Mouse (Mus musculus) urinary bladder, postnatal 0 days (tissue): ENCODE measurements around the gene Apba2. TPM values are rescaled to one million over a fixed set of nuclear protein-coding genes. Genes with fewer than 3 reads are reported as not detected.

Experiments
- polyA plus RNA-seq: library from polyadenylated mRNA; unstranded; fragments of >200 nt; fragmentation: Nextera tagmentation; extraction: Ambion mirVana; gene quantifications from 2 replicates; pipeline ENCODE4 v1.2.1, GENCODE M21; 2015

Gene Apba2
- polyA plus RNA-seq = 0.22 and 0.42 TPM in 2 replicates

GRCm38 (mm10) chr7:64501536-64502270 is at the start of gene Apba2:
Gene Apba2 (plus strand): TSS chr7:64501706.

Other genes starting within 250 kb of the Apba2 start
- gene Mtmr10, start 214.1 kb upstream of the Apba2 start, polyA plus RNA-seq = 12.6 and 15.5 TPM in 2 replicates
- gene Fan1, start 127.6 kb upstream of the Apba2 start, polyA plus RNA-seq = 3.4 TPM in 2 replicates
- 23.1 and 32.0 TPM in 2 replicates for gene Mphosph10, start 109.4 kb upstream of the Apba2 start, polyA plus RNA-seq
- 71.4 and 71.6 TPM in 2 replicates for gene Mcee, start 109.1 kb upstream of the Apba2 start, polyA plus RNA-seq